In genomic region chr5:15004569-15005562, GRCm38 (mm10) we compare ENCODE assay signal across 14 mouse cellular contexts. TPM values are rescaled to one million over a fixed set of nuclear protein-coding genes. Genes with fewer than 3 reads are reported as not detected.
DNase-seq lines count a peak whose midpoint lies in the region; ATAC-seq and TF ChIP-seq lines count a peak whose summit lies in the region.
"Not testable (repeated sequence)": the region's sequence is repeated elsewhere in the genome, so short reads cannot be mapped to it uniquely, and the experiment has no call there.
"Had no signal": no experiment of that assay in that cellular context is flagged by ENCODE, and none has a peak within 500 bp of the region (broad histone marks: within the 10 kb centered on the region; RNA-seq: fewer than 3 reads in every experiment).

No protein-coding gene starts in this region.

- CTCF ChIA-PET in Patski (lab: Charles Lee) = not testable (repeated sequence)

- in situ Hi-C loops in Patski (cut with MboI; ENCODE audit: low pct_unique_long_range_greater_than_20kb) = not testable (repeated sequence)

- not testable (repeated sequence) for H3K4me1 ChIP-seq in forebrain, embryonic 14.5 days (ENCODE audit: control insufficient read depth, insufficient read depth, low read length); heart, embryonic 14.5 days (ENCODE audit: control insufficient read depth in 2 of 2, insufficient read depth in 2 of 2, low read length in 2 of 2); hindbrain, postnatal 0 days (ENCODE audit: insufficient read depth, low read length); limb, embryonic 10.5 days; liver, embryonic 15.5 days (replicated peaks); midbrain, embryonic 14.5 days (ENCODE audit: control insufficient read depth, insufficient read depth, low read length); stomach, embryonic 14.5 days (ENCODE audit: control insufficient read depth, insufficient read depth, low read length)

- DNase-seq in Patski (ENCODE audit: low read depth, low spot score); forebrain, embryonic 14.5 days (ENCODE audit: low spot score); hindbrain, postnatal 0 days (ENCODE audit: low spot score); midbrain, embryonic 14.5 days: not testable (repeated sequence)
- DNase-seq in limb, embryonic 10.5 days (ENCODE audit: low spot score) = peak; percentile 23

- H3K9ac ChIP-seq in forebrain, embryonic 14.5 days (ENCODE audit: low read length); heart, embryonic 14.5 days (ENCODE audit: low read length); hindbrain, postnatal 0 days (replicated peaks; ENCODE audit: low read length); liver, embryonic 15.5 days; midbrain, embryonic 14.5 days (replicated peaks; ENCODE audit: low read length); stomach, embryonic 14.5 days (replicated peaks; ENCODE audit: low read depth, low read length): not testable (repeated sequence)

- H3K36me3 ChIP-seq in forebrain, embryonic 14.5 days (ENCODE audit: control insufficient read depth, insufficient read depth, low read length); heart, embryonic 14.5 days (ENCODE audit: control insufficient read depth, insufficient read depth, low read length); hindbrain, postnatal 0 days (ENCODE audit: insufficient read depth, low read length); limb, embryonic 10.5 days; liver, embryonic 15.5 days (replicated peaks); midbrain, embryonic 14.5 days (ENCODE audit: control insufficient read depth, insufficient read depth, low read length); stomach, embryonic 14.5 days (ENCODE audit: control insufficient read depth, insufficient read depth, low read length): not testable (repeated sequence)

- not testable (repeated sequence) for H3K4me2 ChIP-seq in forebrain, embryonic 14.5 days (ENCODE audit: low read length); heart, embryonic 14.5 days (ENCODE audit: low read length); hindbrain, postnatal 0 days (ENCODE audit: low read depth, low read length); liver, embryonic 15.5 days; midbrain, embryonic 14.5 days (ENCODE audit: low read length); stomach, embryonic 14.5 days (replicated peaks; ENCODE audit: low read depth, low read length)

- WGBS in forebrain, embryonic 14.5 days = 81% methylated on average over 5 of the region's 5 CpGs
- 67% methylated on average over 5 of the region's 5 CpGs for WGBS in heart, embryonic 14.5 days
- 67% methylated on average over 5 of the region's 5 CpGs for WGBS in hindbrain, postnatal 0 days
- WGBS in limb, embryonic 10.5 days = 82% methylated on average over 5 of the region's 5 CpGs
- 55% methylated on average over 5 of the region's 5 CpGs for WGBS in liver, embryonic 15.5 days (ENCODE audit: insufficient replicate concordance)
- whole genome bisulfite sequencing in midbrain, embryonic 14.5 days = 81% methylated on average over 5 of the region's 5 CpGs
- WGBS in stomach, embryonic 14.5 days = 73% methylated on average over 5 of the region's 5 CpGs

- ATAC-seq in Patski = peak; percentile 44
- ATAC-seq in forebrain, embryonic 14.5 days = peak; percentile 84
- peak; percentile 77 for ATAC-seq in heart, embryonic 14.5 days (ENCODE audit: insufficient number of reproducible peaks, insufficient read depth, low FRiP score, low read depth)
- peak; percentile 90 for ATAC-seq in hindbrain, postnatal 0 days
- ATAC-seq in liver, embryonic 15.5 days (ENCODE audit: insufficient read depth) = peak; percentile 62
- peak; percentile 87 for ATAC-seq in midbrain, embryonic 14.5 days (ENCODE audit: low FRiP score, low TSS enrichment)
- ATAC-seq in stomach, embryonic 14.5 days (ENCODE audit: insufficient number of reproducible peaks, insufficient read depth, low FRiP score, low read depth) = peak; percentile 85

- H3K9me3 ChIP-seq in forebrain, embryonic 14.5 days (replicated peaks; ENCODE audit: control insufficient read depth, low read length) = peaks cover 30% of the 10 kb centered on the region
- H3K9me3 ChIP-seq in heart, embryonic 14.5 days (ENCODE audit: control insufficient read depth, low read length) = peaks cover 20% of the 10 kb centered on the region
- peaks cover 14% of the 10 kb centered on the region for H3K9me3 ChIP-seq in hindbrain, postnatal 0 days (ENCODE audit: low read length)
- peaks cover 21% of the 10 kb centered on the region for H3K9me3 ChIP-seq in limb, embryonic 10.5 days (replicated peaks)
- not testable (repeated sequence) for H3K9me3 ChIP-seq in liver, embryonic 15.5 days (replicated peaks)
- peaks cover 23% of the 10 kb centered on the region for H3K9me3 ChIP-seq in midbrain, embryonic 14.5 days (ENCODE audit: control insufficient read depth, low read length)
- H3K9me3 ChIP-seq in stomach, embryonic 14.5 days (ENCODE audit: control insufficient read depth, low read depth, low read length) = peaks cover 12% of the 10 kb centered on the region; the same call in 1 of the 2 replicates

- H3K27ac ChIP-seq in forebrain, embryonic 14.5 days (ENCODE audit: low read depth, low read length); heart, embryonic 14.5 days (replicated peaks in 1 of 2; ENCODE audit: control insufficient read depth in 1 of 2, insufficient read depth in 1 of 2, low read depth in 2 of 2, low read length in 2 of 2); hindbrain, postnatal 0 days; limb, embryonic 10.5 days; liver, embryonic 15.5 days (replicated peaks); midbrain, embryonic 14.5 days (replicated peaks; ENCODE audit: low read depth, low read length); stomach, embryonic 14.5 days (ENCODE audit: low read length): not testable (repeated sequence)

- H3K4me3 ChIP-seq in forebrain, embryonic 14.5 days (ENCODE audit: low read depth, low read length); heart, embryonic 14.5 days (ENCODE audit: control insufficient read depth in 1 of 2, insufficient read depth in 1 of 2, low read depth in 1 of 2, low read length in 2 of 2); hindbrain, postnatal 0 days (ENCODE audit: low read length); limb, embryonic 10.5 days; liver, embryonic 15.5 days (replicated peaks); midbrain, embryonic 14.5 days (replicated peaks; ENCODE audit: low read depth, low read length); stomach, embryonic 14.5 days (ENCODE audit: low read depth, low read length): not testable (repeated sequence)

- POLR2A ChIA-PET in Patski (lab: Charles Lee) = not testable (repeated sequence)

- not testable (repeated sequence) for TF ChIP-seq CTCF in Patski (IDR thresholded peaks at IDR 0.05); hindbrain, postnatal 0 days (IDR thresholded peaks at IDR 0.05; ENCODE audit: low read depth)

- H3K27me3 ChIP-seq in Patski; forebrain, embryonic 14.5 days (replicated peaks; ENCODE audit: control insufficient read depth, insufficient read depth, low read length); heart, embryonic 14.5 days (ENCODE audit: control insufficient read depth, insufficient read depth, low read length); hindbrain, postnatal 0 days (ENCODE audit: insufficient read depth, low read length); limb, embryonic 10.5 days (ENCODE audit: low read depth, poor library complexity, severe bottlenecking); liver, embryonic 15.5 days; midbrain, embryonic 14.5 days (ENCODE audit: control insufficient read depth, insufficient read depth, low read length); stomach, embryonic 14.5 days (ENCODE audit: control insufficient read depth, insufficient read depth, low read length): not testable (repeated sequence)

RNA-seq across cellular contexts. Expression of gene Gm10354, which starts 26.1 kb away (rescaled TPM):
- polyA plus RNA-seq in Patski (2021) = not detected
- not detected in 2 replicates for polyA plus RNA-seq in forebrain, embryonic 14.5 days (2014; fragmentation: Nextera tagmentation; extraction: Ambion mirVana)
- not detected in 2 replicates for polyA plus RNA-seq in heart, embryonic 14.5 days (2014; fragmentation: Nextera tagmentation; extraction: Ambion mirVana)
- not detected in 2 replicates for total RNA-seq in hindbrain, postnatal 0 days (2014; rRNA removed)
- not detected in 2 replicates for polyA plus RNA-seq in hindbrain, postnatal 0 days (2015; fragmentation: Nextera tagmentation; extraction: Ambion mirVana)
- polyA plus RNA-seq in limb, embryonic 10.5 days (2016; fragmentation: Nextera tagmentation; extraction: Ambion mirVana) = not detected in 2 replicates
- not detected in 2 replicates for polyA plus RNA-seq in liver, embryonic 15.5 days (2015; fragmentation: Nextera tagmentation; extraction: Ambion mirVana)
- not detected in 2 replicates for polyA plus RNA-seq in midbrain, embryonic 14.5 days (2014; fragmentation: Nextera tagmentation; extraction: Ambion mirVana)
- polyA plus RNA-seq in stomach, embryonic 14.5 days (2014; fragmentation: Nextera tagmentation; extraction: Ambion mirVana) = not detected in 2 replicates
- total RNA-seq: gastrocnemius, postnatal 4 days; heart, postnatal 36 days; layer of hippocampus, adult 8-10 months; left cerebral cortex, adult 8-10 months had no signal
- polyA plus RNA-seq: lung, adult 2 months; small intestine, adult 2 months had no signal

RNA-seq across cellular contexts. Expression of gene Gm17019, which starts 27.9 kb away (rescaled TPM):
- polyA plus RNA-seq in Patski (2021) = not detected
- not detected in 2 replicates for polyA plus RNA-seq in forebrain, embryonic 14.5 days (2014; fragmentation: Nextera tagmentation; extraction: Ambion mirVana)
- polyA plus RNA-seq in heart, embryonic 14.5 days (2014; fragmentation: Nextera tagmentation; extraction: Ambion mirVana) = not detected in 2 replicates
- total RNA-seq in hindbrain, postnatal 0 days (2014; rRNA removed) = not detected in 2 replicates
- not detected in 2 replicates for polyA plus RNA-seq in hindbrain, postnatal 0 days (2015; fragmentation: Nextera tagmentation; extraction: Ambion mirVana)
- not detected in 2 replicates for polyA plus RNA-seq in limb, embryonic 10.5 days (2016; fragmentation: Nextera tagmentation; extraction: Ambion mirVana)
- not detected in 2 replicates for polyA plus RNA-seq in liver, embryonic 15.5 days (2015; fragmentation: Nextera tagmentation; extraction: Ambion mirVana)
- not detected in 2 replicates for polyA plus RNA-seq in midbrain, embryonic 14.5 days (2014; fragmentation: Nextera tagmentation; extraction: Ambion mirVana)
- polyA plus RNA-seq in stomach, embryonic 14.5 days (2014; fragmentation: Nextera tagmentation; extraction: Ambion mirVana) = not detected in 2 replicates
- total RNA-seq: gastrocnemius, postnatal 4 days; heart, postnatal 36 days; layer of hippocampus, adult 8-10 months; left cerebral cortex, adult 8-10 months had no signal
- polyA plus RNA-seq: lung, adult 2 months; small intestine, adult 2 months had no signal
